Mouse (Mus musculus): Measurements from ENCODE around the gene Dlgap1.

The Dlgap1 gene

GRCm38 (mm10) chr17:70172500-70173036, 203.7 kb downstream of the Dlgap1 start:
- DNase-seq (ENCODE audit: low read depth, low spot score), result no peak

GRCm38 (mm10) chr17:70173916-70174315, 205.0 kb downstream of the Dlgap1 start:
- no peak for DNase-seq (ENCODE audit: low read depth, low spot score)

GRCm38 (mm10) chr17:70191228-70191627, 222.4 kb downstream of the Dlgap1 start:
- no peak for DNase-seq (ENCODE audit: low read depth, low spot score)

- no peak for DNase-seq (ENCODE audit: low read depth, low spot score)
These were observed 254.0 kb downstream of the Dlgap1 start for GRCm38 (mm10) chr17:70222891-70223290.

GRCm38 (mm10) chr17:70247342-70247741, 278.5 kb downstream of the Dlgap1 start:
- DNase-seq (ENCODE audit: low read depth, low spot score), result no peak

GRCm38 (mm10) chr17:70248250-70248649, 279.4 kb downstream of the Dlgap1 start:
- no peak for DNase-seq (ENCODE audit: low read depth, low spot score)

- DNase-seq (ENCODE audit: low read depth, low spot score), result no peak
These were observed 283.6 kb downstream of the Dlgap1 start for GRCm38 (mm10) chr17:70252476-70252875.

- DNase-seq (ENCODE audit: low read depth, low spot score), result no peak
These were observed 287.5 kb downstream of the Dlgap1 start for GRCm38 (mm10) chr17:70256371-70256770.

- DNase-seq (ENCODE audit: low read depth, low spot score), result no peak
These were observed 294.3 kb downstream of the Dlgap1 start for GRCm38 (mm10) chr17:70263156-70263555.

- no peak for DNase-seq (ENCODE audit: low read depth, low spot score)
These were observed 303.3 kb downstream of the Dlgap1 start for GRCm38 (mm10) chr17:70272125-70272524.

GRCm38 (mm10) chr17:70287708-70288107, 318.8 kb downstream of the Dlgap1 start:
- no peak for DNase-seq (ENCODE audit: low read depth, low spot score)

GRCm38 (mm10) chr17:70294106-70294505, 325.2 kb downstream of the Dlgap1 start:
- no peak for DNase-seq (ENCODE audit: low read depth, low spot score)

GRCm38 (mm10) chr17:70301941-70302478, 333.1 kb downstream of the Dlgap1 start:
- no peak for DNase-seq (ENCODE audit: low read depth, low spot score)

- no peak for DNase-seq (ENCODE audit: low read depth, low spot score)
These were observed 333.8 kb downstream of the Dlgap1 start for GRCm38 (mm10) chr17:70302656-70303055.

- no peak for DNase-seq (ENCODE audit: low read depth, low spot score)
These were observed 336.1 kb downstream of the Dlgap1 start for GRCm38 (mm10) chr17:70305021-70305420.

GRCm38 (mm10) chr17:70307418-70308176, 338.7 kb downstream of the Dlgap1 start:
- no peak for DNase-seq (ENCODE audit: low read depth, low spot score)

GRCm38 (mm10) chr17:70308364-70309231, 339.7 kb downstream of the Dlgap1 start:
- no peak for DNase-seq (ENCODE audit: low read depth, low spot score)

- no peak for DNase-seq (ENCODE audit: low read depth, low spot score)
These were observed 347.5 kb downstream of the Dlgap1 start for GRCm38 (mm10) chr17:70316327-70316726.

- no peak for DNase-seq (ENCODE audit: low read depth, low spot score)
These were observed 348.9 kb downstream of the Dlgap1 start for GRCm38 (mm10) chr17:70317779-70318178.

GRCm38 (mm10) chr17:70321976-70322375, 353.1 kb downstream of the Dlgap1 start:
- no peak for DNase-seq (ENCODE audit: low read depth, low spot score)

GRCm38 (mm10) chr17:70333440-70333839, 364.6 kb downstream of the Dlgap1 start:
- no peak for DNase-seq (ENCODE audit: low read depth, low spot score)

- DNase-seq (ENCODE audit: low read depth, low spot score), result no peak
These were observed 365.3 kb downstream of the Dlgap1 start for GRCm38 (mm10) chr17:70334171-70334570.

Data from R1 (cell line).